Mouse (Mus musculus) mouse trophoblast stem cell (cell line): ENCODE measurements around the gene Gm11487.
"Not testable (repeated sequence)": the region's sequence is repeated elsewhere in the genome, so short reads cannot be mapped to it uniquely, and the experiment has no call there.

Experiments
- in situ Hi-C, 2 experiments: fragments of 300-500 bp; cut with MseI, MboI; formaldehyde crosslinking; loops; 2 replicates in 1 of 2; 3 replicates in 1 of 2; pipeline ENCODE4 v1.15.1; 2025

Gm11487 gene

DNA sequence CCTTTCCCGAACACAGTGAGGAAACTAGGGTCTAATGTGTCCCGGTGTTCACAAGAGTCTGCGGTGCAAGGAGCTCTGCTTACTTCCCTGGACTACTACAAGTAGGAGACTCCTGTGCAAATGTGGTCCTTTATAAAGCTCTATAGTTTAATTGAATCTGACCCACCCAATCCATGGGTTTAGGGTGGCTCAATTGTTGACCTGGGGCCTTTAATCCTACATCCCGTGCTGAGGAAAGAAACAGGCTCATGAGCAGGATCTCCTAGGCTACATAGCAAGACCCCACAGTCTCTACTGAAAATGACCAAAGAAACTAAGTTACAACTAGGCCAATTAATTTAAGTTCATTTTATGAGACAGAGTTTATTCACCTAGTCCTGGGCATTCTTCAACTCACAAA lies at the start of gene Gm11487:
Gene Gm11487, minus strand, starts transcription at position 101 of the 400 bp plus-strand sequence.
- in situ Hi-C loops: not testable (repeated sequence)

DNA sequence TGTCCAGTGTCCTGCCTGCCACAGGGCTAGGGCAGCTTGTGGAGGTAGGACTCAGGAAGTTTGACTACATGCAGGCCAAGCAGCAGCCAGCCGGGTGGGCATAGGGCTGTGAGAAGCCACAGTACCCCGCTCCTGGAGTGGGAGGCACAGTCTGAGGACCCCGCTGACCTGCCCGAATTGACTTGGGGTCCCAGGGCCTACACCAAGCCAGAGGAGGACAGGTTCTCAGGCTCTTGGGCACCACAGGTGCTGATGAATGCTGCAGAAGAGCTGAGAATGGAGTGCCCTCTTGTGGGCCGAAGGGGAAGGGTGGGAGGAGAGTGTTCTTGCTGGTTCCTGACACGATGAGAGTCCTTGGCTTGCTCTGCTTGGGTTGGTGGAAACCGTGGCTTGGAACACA lies 39.8 kb upstream of the Gm11487 start:
- in situ Hi-C loops: no loop called here

DNA sequence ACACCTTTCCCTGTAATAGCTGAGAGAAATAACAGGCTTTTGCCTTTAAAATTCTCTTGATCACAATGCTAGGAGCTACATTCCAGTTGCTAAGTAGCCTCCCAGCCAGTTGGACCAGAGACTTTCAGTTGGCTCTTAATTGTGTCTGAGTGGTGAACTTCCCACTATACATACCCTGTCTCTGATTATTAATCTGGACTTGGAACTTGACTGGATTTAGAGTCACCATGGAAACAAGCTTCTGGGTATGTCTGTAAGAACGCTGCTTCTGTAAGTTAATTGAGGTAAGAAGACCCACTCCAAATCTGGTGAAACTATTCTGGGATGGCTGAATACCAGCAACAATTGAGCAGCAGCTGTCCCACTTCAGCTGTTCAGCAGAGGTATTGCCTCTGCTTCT lies 37.7 kb upstream of the Gm11487 start:
- in situ Hi-C loops: no loop called here

DNA sequence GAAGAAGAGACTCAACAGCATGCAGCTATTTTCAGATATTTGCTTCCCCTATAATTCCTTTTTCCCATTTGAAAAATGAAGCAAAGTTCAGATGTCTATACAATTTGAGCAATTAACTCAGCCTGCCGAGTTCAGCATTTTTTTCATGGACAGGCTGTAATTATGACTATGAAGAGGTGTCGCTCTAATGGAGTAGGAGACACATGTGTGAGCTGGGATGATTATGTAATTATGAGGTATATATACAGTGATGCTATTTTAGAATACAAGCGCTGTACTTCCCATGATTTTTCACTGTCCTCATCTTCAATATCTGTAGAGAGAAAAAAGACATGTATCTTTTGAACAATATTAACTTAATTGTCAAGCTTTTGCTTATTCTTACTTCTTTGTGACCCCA lies 21.0 kb upstream of the Gm11487 start:
- in situ Hi-C loops: no loop called here

DNA sequence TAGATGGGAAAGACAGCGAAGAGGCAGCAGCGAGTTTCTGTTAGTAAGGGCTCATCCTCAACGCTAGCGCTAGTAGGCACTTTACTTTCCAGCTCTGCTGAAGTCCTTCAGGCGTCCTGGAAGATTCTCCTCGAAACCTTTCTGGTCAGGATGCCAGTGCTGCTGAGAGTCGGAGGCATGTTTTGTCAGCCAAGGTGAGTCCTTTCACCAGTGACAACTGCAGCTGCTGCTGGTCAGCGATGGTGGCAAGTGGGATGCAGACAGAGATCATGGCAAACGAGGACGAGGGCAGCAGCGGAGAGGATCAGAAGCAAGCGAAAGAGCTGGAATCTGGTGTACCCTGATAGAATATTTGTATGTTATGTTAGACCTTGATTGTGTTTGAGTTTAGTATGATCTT lies 18.2 kb upstream of the Gm11487 start:
- in situ Hi-C loops: no loop called here

DNA sequence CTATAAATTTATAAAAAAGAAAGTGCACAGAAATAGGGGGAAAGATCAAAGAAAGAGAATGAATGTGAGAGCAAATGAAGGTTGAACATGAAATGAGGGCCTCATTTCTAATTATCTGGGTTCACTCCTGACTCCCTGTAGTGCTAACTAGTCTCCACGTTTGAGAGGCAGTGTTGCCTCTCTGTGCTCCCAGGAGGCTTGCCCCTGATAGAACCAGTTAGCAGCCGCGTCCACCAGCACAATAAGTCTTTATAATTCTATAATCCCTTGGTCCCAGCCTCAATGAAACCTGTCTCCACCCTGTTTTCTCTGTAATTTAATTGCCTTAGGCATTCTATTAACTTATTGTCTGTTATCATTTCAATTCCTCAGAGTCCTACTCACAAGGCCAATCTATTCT lies 38.3 kb downstream of the Gm11487 start:
- in situ Hi-C loops: no loop called here
